Mouse (Mus musculus) left cerebral cortex, postnatal 25 days (tissue): ENCODE results near the gene Guca1a. TPM values are rescaled to one million over a fixed set of nuclear protein-coding genes. Genes with fewer than 3 reads are reported as not detected.
A peak's percentile ranks its signal among the peaks of the same experiment; 100 is the strongest.

Experiments used
- DNase-seq, 2 experiments: peaks; one replicate each; pipeline ENCODE4 v3.0.0; 2022; ENCODE audit warnings: low spot score in 2 of 2, mixed read lengths in 1 of 2
- intact Hi-C: fragments of 180-260 bp; cut with DNase I; formaldehyde crosslinking; loops from one replicate; pipeline ENCODE4 v1.15.1; 2025
- total RNA-seq, 2 experiments: library from RNA; stranded (reverse); gene quantifications; 2 replicates each; pipeline ENCODE4 v1.2.3; 2021

The Guca1a gene
- total RNA-seq, 2 experiments from 2014 or later = not detected

DNA sequence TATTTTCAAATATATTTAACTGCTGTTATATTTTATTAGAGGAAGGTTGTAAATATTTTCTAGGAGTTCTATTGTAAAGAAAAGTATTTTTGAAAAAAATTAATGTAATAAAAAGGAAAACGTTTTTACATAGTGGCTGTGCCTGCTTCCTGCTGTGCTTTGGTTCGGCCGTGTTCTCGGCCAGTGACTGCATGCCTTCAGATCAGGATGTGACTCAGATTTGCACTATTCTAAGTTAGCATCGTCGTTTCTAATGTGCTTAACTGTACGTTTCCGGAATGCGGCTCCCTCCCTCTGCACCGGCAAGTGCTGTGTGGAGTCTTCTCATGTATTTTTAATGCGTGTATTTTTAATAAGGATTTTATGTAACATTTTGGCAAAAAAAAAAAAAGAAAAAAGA is 39.0 kb downstream of the Guca1a start:
- peak in 1 of 2 experiments; percentile 38 for DNase-seq
- intact Hi-C loops = no loop called here

DNA sequence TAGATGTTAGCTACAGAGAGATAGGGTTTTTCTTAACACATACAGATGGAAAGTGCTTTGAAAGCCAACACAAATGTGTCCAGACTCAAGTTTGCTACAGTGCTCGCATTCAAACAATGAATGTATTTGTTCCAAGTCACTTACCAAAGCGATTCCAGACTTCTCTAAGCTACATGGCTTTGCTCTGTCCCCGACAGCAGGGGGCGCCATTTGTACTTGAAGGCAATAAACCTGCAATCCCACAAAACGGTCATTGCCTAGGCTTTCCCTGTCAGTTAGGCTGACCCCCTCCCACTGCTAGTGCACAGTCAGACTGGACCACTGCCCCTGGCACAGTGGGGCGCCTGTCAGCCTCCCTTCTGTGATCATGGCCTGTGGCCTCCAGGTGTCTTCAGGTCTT is 40.4 kb downstream of the Guca1a start:
- intact Hi-C loops = no loop called here
- peak in 1 of 2 experiments; percentile 34 for DNase-seq

- no peak for DNase-seq
- intact Hi-C loops = no loop called here
These were observed 50.6 kb downstream of the Guca1a start for GRCm38 (mm10) chr17:47349721-47350319.

Other genes starting within 250 kb of the Guca1a start
- 10 to 100 TPM; 30.0 to 36.1 TPM for gene Mrps10, start 31.7 kb downstream of the Guca1a start, total RNA-seq
- gene Guca1b, start 15.2 kb downstream of the Guca1a start, total RNA-seq = 1 to 10 TPM; 1.3 TPM
- under 1 TPM; 0.32 to 0.41 TPM for gene AI661453, start 36.0 kb upstream of the Guca1a start, total RNA-seq
- gene 1700001C19Rik, start 36.8 kb upstream of the Guca1a start, total RNA-seq = under 1 TPM in 1 of 2 experiments, not detected in 1; 0.39 TPM
- 10 to 100 TPM; 16.4 to 16.7 TPM for gene Taf8, start 101.7 kb upstream of the Guca1a start, total RNA-seq
- 10 to 100 TPM; 31.0 to 31.7 TPM for gene Ccnd3, start 104.5 kb upstream of the Guca1a start, total RNA-seq
- gene Bysl, start 210.9 kb upstream of the Guca1a start, total RNA-seq = 10 to 100 TPM; 18.2 to 18.5 TPM
- 10 to 100 TPM; 27.2 to 32.7 TPM for gene Med20, start 211.0 kb upstream of the Guca1a start, total RNA-seq
- gene Gm20517, start 211.0 kb upstream of the Guca1a start, total RNA-seq = 1 to 10 TPM; 3.5 to 7.2 TPM
- 10 to 100 TPM in 1 of 2 experiments, 1 to 10 TPM in 1; 9.9 to 11.6 TPM for gene Usp49, start 230.1 kb upstream of the Guca1a start, total RNA-seq